Mouse (Mus musculus) neutrophil, adult 5-6 weeks (primary cell): Measurements from ENCODE around the gene Lekr1. TPM values are rescaled to one million over a fixed set of nuclear protein-coding genes. Genes with fewer than 3 reads are reported as not detected.

Experiments
- ATAC-seq: fragments of 151-379, 151-347 bp; 2 replicates; pipeline ENCODE4 v1.8.0; 2017; ENCODE audit warnings: mild to moderate bottlenecking, moderate TSS enrichment; ENCODE audit not compliant: insufficient number of reproducible peaks, poor library complexity, low FRiP score, severe bottlenecking; ENCODE audit errors: extremely low read depth
- total RNA-seq: library from RNA; stranded (forward); fragments of 200-1000 nt; gene quantifications from 2 replicates; pipeline ENCODE4 v1.2.3, GENCODE M21; 2017

The Lekr1 gene
- total RNA-seq, 1 experiment from 2014 or later: 1.6 TPM

DNA sequence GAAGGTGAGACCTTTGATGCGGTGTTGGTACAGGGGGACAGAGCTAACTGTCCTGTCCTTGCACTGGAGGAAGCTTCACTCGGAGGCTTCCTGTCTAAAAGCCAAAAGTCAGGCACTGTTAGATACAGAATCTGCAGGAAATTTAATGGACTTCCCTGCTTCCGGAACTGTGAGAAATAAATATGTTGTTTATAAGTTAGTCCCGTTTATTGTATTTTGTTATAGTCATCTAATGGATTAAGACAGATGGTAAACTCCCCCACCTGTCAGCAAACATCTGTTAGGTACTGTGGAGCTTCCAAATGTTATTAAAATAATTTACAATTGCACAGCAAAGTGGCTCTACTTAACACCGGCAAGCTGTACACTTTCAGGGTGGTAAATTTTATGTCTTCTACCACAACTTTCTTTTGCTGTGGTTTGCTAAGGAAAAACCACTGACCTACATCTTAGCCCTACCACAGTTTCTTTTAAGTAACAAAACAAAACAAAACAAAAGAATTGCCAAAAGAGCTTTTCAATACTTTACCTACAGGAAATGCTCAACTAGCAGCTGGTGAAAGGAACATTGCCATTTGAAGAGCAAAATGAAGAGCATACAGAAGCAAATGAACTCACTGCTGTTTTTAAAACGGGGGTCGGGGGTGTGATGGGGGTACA is 15.7 kb upstream of the Lekr1 start:
- no peak for ATAC-seq

- no peak for ATAC-seq
Measured at GRCm38 (mm10) chr3:65654541-65655206, 11.4 kb upstream of the Lekr1 start.

GRCm38 (mm10) chr3:65656451-65656850 is 9.6 kb upstream of the Lekr1 start:
- no peak for ATAC-seq

DNA sequence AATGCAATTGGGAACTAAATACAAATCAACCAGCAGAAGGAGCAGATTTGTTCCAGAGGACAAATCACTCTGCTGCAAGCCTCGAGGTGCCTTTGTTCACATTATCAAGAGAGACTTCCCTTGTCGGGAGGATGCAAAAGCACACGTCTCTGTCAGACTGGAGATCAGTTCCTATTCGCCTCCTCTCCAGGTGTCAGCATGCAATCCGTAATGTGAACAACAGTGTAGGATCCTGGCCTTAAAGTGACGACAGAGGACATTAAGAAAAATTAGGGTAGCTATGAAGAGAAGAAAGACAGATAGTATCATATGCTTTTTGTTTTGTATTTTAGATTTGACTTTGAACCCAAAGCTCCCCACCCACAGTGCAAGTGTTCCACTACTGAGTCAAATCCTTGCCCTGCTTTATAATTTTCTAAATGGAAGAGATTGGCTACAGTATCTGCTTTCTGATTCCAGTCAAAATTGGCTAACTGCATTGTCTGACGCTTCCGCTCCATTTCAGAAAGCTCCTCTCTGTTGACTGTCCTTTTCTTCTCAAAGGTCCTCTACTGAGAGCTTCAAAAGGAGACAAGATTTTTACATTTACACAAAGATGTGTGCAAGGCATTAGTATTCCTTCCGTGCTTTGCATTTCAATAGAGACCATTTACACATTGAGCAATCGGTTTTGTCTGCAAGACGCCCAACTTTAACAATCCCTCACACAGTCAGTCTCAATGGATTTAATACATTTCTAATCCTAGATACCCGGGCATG is 8.9 kb upstream of the Lekr1 start:
- ATAC-seq: no peak

DNA sequence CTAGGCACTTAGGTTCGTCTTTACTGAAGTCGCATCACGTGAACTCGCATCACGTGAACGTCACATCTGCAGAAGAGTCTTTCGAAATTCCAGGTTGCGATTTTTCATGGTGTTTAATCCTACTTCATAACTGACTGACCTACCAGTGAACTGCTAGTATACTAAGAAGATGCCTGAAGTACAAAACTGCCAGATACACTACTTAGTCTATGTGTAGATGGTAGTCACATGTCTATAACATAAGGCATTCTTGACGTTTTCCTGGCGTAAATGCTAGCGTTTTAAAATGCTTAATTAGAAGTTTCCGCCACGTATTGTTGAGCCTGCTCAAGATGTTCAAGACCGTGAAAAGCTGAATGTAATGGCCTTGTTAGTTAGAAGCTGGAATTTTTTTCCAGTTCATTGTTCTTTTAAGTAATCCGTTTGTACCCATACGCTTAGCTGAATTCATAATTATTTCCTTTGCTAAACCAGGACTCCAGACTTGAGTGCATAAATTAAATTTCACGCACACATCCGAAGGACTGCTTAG is 7.9 kb upstream of the Lekr1 start:
- no peak for ATAC-seq

DNA sequence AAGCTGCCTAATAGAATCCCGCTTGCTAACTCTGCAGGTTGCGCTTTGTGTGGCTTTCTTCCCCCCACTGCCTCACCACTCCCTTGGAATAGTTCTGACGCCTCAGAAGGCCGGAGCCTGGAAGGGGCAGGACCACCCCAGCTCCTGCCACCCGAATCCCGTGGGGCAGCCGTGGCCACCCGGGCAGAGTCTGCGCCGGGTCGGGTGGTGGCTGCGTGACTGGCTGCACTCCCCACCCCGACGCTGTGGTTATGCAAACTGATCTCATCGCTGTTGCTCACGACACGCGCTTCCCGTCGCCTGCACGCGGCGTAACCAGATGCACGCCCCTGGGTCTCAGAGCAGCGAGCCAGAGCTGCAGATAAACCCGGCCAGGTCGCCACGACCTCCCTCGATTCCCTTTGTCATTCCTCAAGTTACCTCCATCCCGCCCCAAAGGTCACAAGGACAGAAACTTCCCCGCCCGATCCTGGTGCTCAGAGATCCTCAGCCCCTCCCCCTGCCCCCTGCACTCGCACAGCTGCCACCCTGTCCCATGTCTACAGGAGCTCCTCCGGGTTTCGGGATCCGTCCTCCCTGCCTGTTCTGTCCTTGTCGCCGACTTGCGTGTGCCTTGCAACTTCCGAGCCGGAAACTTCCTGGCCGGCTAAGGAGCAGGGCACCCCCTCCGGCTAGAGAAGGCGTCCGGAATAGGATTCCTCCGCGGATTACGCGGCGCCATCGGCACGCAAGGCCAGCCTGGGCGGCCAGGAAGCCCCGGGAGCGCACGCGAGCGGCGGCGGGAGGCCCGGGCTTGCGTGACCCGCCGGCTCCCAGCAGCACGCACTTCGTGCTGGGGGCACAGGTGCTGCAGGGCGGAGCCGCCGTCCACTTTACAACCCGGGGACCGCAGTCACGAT is 7.1 kb upstream of the Lekr1 start:
- ATAC-seq: peak; percentile 94

- ATAC-seq: no peak
Measured at GRCm38 (mm10) chr3:65659620-65659932, 6.5 kb upstream of the Lekr1 start.

DNA sequence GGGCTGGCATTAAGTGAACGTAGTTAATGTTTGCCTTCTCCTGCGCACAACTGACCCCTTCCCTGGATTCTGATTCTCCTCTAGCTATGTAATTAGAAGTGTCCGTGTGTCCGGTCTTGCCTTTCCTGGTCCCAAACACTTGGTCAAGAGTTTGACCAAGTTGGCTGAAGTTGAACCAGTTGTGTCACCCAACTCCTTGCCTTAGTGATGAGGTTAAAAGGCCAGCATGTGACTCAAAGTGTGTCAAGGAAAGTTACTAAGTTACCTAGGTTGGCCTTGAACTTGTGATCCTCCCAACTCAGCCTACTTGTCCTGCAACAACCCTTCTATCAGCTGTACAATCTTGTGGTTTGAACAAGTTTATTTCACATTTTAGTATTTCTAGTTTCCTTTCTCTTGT is 5.7 kb upstream of the Lekr1 start:
- no peak for ATAC-seq

DNA sequence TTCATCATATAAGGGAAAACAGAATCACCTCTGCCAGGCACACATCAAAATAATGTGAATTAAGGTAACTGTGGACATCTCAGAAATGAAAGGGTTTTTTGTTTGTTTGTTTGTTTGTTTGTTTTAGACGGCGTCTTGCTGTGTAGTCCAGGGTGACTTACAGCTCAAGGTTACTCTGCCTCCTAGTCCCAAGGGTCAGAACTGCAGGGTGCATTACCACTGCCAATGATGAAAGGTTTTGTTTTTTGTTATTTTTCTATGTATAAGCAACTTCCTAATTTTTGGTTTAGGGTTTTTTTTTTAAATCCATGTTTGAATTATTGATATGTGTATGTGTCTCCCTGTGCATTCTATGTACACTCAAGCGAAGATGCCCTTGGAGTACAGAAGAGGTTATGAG is 4.3 kb upstream of the Lekr1 start:
- no peak for ATAC-seq

- no peak for ATAC-seq
Measured at GRCm38 (mm10) chr3:65663176-65663575, 2.9 kb upstream of the Lekr1 start.

- no peak for ATAC-seq
Measured at GRCm38 (mm10) chr3:65670216-65670615, 4.2 kb downstream of the Lekr1 start.

DNA sequence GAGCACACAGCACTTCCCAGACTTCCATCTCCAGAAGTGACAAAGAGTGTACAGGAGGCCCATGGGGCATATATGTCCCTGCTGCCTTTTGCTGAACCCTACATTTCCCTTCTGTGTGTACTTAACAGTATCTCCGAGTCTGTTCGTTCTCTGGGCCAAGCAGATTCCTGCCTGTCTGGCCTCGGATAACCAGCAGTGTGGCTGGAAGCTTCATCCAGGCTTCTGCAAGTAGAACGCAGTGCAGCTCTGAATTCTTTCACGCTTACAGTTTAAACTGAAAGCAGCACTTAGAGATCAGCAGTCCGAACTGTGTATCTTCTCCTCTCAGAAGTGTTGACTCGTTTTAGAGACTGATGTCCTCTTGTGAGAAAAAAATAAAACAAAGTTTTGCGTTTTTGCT is 7.7 kb downstream of the Lekr1 start:
- ATAC-seq: no peak

DNA sequence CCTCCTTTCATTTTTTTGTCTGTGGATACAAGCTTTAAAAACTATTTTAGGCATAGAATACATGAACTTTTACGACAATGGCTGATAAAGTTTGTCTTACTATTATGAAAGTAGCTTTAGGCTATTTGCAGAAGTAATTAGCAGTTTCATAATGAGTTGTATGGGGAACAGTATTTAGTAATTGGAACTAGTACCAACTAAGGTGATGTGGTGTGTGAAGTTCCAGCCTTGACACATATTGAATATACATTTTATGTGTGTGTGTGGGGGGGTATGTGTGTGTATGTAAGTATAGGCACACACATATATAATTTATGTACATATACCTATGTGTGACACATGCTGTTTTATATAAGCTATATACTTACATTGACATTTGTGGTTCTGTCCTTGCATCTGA is 14.6 kb downstream of the Lekr1 start:
- no peak for ATAC-seq

DNA sequence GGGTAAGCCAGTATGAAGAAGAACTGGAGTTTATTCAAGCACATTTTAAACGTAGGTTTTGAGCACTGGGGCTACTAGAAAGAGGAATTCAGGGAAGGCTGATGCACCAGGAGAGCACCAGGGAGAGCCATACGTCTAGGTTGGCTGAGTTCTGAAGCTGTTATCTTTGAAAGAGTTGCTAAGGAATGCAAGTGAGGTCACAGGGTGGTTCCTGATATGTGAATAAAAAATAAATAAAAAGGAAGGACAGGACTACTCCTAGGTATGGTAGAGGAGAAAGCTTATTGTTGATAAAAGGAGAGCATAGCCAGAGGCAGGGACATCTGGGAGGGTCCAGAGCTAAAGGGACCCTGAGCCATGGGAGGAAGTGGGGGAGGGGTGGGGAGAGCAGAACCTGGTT is 23.7 kb downstream of the Lekr1 start:
- ATAC-seq: no peak

GRCm38 (mm10) chr3:65690850-65691249 is 24.8 kb downstream of the Lekr1 start:
- no peak for ATAC-seq

DNA sequence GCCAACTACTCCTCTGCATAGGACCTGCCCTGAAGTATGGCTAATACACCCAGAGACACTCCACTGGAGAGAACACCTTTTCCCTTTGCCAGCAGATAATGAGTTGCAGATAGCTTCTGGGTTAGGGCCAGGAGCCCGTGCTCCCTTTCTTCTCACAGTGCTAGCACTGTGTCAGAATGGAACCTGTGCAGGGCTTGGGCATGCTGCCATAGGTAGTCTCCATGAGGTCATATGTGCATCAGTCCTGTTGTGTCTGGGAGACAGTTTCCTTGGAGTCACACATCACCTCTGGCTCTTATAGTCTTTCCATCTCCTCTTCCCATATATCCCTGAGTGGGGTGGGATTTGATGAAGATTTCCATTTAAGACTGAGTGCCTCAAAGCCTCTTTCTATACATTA is 33.7 kb downstream of the Lekr1 start:
- ATAC-seq: no peak

GRCm38 (mm10) chr3:65714372-65714771 is 48.3 kb downstream of the Lekr1 start:
- ATAC-seq: no peak

- ATAC-seq: no peak
Measured at GRCm38 (mm10) chr3:65717406-65717805, 51.4 kb downstream of the Lekr1 start.

DNA sequence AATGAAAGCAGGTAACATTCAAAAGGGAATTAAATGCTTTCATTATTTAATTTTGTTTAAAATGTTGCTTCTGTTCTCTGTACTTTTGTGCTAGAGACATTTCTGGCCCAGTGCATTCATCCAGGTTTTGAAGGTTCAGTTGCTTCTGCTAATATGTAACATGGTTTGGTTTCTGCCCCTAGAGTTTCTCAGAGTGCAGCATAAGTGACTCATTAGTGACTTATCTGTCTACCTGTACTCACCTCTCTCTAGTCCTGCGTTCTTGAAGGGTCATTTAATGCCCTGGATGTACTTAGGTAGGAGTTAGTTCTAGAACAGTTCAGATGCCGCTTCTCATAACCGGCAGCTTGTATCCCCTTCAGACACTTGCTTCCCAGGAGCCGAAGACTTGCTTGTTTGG is 56.9 kb downstream of the Lekr1 start:
- no peak for ATAC-seq
